Mouse (Mus musculus): ENCODE measurements around the gene Rhox6.
"Not testable (repeated sequence)": the region's sequence is repeated elsewhere in the genome, so short reads cannot be mapped to it uniquely, and the experiment has no call there.

Gene Rhox6

DNA sequence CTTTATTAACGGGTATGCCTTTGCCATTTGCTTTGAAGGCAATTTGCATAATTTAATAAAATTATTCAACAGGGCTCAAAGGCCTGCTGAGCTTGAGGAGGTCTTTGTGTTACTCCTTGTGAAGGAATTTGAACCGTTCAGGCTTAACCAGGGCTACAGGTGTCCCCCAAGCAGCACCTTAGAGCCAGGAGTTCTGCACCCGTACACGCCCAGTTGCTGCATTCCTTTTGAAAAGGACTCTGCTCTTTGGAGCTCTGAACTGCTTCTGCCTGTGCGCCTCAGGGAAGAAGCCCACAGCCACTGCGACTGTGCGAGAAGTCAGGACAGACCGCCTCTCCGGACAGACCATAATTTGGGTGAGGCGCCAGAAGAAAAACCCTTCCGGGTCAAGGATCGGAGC, at the start of gene Rhox6:
Gene Rhox6, plus strand, starts transcription at position 301 of the 400 bp plus-strand sequence.
- not testable (repeated sequence) for DNase-seq (ENCODE audit: low read depth)

DNA sequence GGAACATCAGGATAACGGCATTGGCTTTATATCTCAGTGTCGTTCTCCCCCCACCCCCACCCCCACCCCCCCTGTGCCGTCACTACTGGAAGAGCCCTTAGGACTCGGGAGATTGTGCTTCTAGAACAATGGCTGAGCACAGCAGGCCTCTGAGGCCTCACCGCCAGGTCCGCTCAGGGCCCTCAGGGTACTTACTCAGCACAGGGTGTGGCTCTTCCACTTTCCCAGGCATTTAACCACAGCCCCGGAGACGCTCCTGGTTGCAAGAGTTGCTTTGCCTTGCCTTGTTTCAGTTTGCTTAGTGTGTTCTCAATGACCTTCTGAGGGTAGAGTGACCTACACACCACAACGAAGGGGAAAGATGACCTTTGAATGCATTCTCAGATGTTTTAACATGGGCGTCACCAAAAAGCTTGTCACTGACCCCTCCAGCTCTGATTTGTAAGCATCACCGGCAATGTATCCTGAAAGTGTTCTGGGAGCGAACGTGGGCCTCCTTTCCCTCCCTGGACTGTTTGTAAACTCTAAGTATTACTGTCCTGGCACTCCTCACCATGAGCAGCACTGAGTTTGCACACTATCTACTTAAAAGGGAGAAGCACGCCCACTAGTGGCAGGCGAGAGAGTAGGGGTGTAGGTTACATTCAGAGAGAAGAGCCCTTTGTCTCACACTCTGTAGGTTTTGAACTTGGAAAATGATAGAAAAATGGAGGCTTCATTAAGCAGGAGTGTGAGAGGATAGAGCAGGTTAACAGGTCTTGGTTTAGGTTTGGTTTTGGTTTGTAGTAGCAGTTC, 19.2 kb upstream of the Rhox6 start:
- DNase-seq (ENCODE audit: low read depth), result no peak

DNA sequence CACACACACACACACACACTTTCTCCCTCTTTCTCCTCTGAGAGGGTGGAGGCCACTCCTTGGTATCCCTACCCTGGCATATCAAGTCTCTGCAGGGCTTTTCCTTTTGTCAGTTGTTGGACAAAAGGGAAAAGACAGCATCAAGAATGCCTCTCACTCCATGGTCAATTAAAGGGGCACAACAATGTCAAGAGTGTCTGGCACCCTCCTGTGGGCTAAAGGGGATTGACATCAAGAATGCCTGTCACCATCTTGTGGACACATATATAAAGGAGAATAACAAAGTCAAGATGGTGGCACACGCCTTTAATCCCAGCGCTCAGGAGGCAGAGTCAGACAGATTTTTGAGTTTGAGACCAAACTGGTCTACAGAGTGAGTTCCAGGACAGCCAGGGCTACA, 17.3 kb upstream of the Rhox6 start:
- no peak for DNase-seq (ENCODE audit: low read depth)

DNA sequence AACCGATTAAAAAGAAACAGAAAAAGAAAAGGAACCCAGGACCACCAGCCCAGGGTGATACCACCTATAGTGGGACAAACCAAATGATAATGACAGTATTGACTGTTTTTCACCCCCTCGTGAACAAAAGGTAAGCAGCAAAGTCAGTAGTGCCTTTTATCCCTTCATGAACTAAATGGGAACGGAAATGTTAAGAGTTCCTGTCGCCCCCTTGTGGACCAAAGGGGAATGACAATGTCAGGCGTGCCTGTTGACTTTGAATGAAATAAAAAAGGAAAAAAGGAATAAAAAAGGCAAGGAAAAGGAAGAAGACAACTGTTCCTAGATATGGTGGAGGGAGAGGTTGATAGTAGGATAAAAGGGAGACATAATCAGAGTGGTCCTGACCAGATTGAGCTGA, 15.5 kb upstream of the Rhox6 start:
- no peak for DNase-seq (ENCODE audit: low read depth)

DNA sequence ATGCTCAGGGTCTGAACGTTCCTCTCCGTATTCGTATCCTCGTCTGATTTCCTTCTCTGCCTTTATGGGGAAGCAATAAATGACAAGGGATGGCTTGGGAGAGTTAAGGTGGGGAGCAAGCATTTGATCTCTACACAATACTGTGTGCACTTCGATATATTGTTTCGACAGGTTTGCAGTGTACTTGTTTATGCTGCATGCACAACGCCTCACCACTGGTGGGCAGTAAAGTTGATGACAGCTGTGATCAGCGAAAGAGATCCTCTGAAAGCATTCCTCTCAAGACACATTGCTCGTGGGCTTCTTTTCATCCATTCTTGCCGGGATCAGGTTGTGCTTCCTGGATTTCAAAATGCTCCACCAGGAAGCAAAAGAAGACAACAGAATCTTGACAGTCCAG, 11.0 kb upstream of the Rhox6 start:
- no peak for DNase-seq (ENCODE audit: low read depth)

DNA sequence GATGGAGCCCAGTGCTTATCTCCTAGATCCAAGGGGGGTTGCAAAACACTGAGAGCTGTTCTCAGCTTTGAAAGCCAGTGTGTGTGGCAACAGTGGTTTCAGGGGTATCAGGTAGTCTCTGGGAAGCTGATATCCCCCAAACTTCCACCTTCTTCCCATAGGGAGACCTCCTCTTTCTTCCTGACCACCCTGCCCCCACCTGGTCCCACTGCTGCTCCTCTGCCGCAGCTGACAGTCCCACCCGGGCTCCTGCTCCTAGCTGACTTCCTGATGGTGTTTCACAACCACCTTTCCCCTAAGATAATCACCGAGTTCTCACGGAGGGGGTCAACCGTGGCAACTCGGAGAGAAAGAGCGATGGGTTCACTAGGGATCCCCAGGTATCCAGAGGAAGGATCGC, 4.7 kb downstream of the Rhox6 start, which contains the start of gene Rhox7a:
Gene Rhox7a, plus strand, starts transcription at position 301 of the 400 bp plus-strand sequence.
- not testable (repeated sequence) for DNase-seq (ENCODE audit: low read depth)

DNA sequence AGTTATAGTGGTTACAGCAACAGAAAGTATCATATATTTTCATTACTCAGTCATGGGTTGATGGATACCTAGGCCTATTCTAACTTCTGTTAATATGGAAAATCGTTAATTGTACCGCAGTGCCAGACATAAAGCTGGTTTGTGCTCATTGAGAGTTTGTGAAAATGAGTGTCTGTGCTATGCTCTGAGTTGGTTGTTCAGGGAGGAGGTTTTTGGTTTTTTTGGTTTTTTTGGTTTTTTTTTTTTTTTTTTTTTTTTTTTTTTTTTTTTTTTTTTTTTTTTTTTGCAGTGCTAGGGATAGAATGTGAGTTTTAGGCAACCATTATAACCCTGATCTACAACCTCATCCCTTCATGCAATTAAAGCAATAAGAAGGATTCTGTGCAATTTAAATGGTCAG, 44.9 kb downstream of the Rhox6 start:
- no peak for DNase-seq (ENCODE audit: low read depth)

DNA sequence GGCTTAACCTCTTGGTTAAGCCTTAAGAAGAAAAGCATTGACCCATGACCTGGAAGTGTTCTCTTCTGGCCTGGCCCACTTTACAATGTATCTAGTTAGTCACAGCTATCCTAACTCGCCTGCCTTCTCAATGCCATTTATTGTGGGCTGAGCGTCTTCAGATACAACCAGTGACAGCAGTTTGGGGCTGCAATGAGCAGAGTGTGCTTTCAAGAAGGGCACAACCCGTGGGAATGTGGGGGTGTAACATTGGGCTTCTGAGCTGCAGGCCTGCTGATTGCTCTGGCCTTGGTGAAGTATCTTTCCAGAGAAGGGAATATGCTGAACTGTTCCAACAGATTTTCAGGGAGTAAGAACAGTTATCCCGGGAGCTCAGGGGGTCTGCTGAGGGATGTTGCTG, 52.1 kb downstream of the Rhox6 start, which contains the start of gene Rhox8:
Gene Rhox8, minus strand, starts transcription at position 101 of the 400 bp plus-strand sequence.
- no peak for DNase-seq (ENCODE audit: low read depth)

All from naive thymus-derived CD4-positive, alpha-beta T cell, adult 2 months (primary cell).